Mouse (Mus musculus): ENCODE results near the gene Idi2. TPM values are rescaled to one million over a fixed set of nuclear protein-coding genes. Genes with fewer than 3 reads are reported as not detected.
"Not testable (repeated sequence)": the region's sequence is repeated elsewhere in the genome, so short reads cannot be mapped to it uniquely, and the experiment has no call there.

The Idi2 gene
- total RNA-seq (2021) = not detected
- long read RNA-seq, experiment 1 = 0 reads
- long read RNA-seq, experiment 2 = 0 reads

DNA sequence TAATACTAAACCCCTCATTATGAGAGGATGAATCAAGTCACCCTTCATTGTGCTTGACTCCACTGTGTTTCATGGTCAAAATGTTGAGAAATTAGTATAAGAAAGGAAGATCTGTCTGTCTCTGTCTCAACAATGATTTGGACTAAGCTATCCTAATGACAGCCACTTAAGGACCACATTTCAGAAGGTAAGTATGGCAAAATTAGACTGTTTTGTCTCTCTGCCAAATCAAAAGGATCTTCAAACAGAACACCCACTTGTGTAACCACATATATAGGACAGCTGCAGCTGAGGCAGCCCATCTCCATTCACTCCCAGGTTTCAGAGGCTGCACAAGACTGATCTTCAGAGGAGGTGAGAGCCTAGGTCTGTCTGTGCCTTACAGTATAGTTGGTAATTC, at the start of gene Idi2:
TSS of gene Idi2 (plus strand) at position 301 of the 400 bp plus-strand sequence.
- DNase-seq; H3K27ac ChIP-seq; H3K4me3 ChIP-seq; intact Hi-C loops (cut with DNase I): not testable (repeated sequence)

DNA sequence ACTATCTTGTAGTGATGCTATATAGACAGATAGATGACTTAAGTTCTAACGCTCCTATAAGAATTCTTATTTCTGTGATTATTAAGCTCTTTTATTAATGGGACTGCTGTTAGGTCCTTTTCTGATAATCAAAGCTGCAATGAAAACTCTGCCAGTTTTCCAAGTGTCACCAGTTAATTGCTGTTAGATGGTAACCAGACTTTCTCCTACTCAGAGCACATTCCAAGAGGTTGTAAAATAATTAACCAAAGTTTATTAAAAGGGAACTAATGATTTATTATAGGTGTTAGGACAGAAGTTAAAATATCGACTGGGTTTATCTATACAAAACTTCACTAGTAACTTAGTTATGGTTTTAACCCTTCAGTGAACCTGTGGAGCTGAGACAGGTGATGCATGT, 46.7 kb upstream of the Idi2 start:
- intact Hi-C loops (cut with DNase I); H3K27ac ChIP-seq; DNase-seq; H3K4me3 ChIP-seq: not testable (repeated sequence)

DNA sequence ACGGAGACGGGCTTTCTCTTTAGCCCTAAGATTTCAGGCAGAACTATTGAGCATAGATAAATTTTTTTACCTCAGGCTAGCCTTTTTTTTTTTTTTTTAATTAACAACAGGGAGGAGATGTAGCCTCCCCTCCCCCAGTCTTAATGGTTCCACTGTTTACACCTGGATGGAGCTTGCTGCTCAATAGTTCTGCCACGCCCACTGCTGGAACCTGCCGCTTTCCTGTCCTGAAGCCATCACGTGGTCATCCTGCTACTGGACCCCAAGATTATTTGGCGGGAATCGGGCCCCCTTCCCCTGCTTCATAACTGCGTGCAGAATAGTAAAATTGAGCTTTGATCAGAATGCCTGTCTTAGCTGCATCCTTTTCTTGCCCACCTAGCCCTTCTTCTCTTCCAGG, 38.8 kb upstream of the Idi2 start:
- DNase-seq; H3K4me3 ChIP-seq; intact Hi-C loops (cut with DNase I); H3K27ac ChIP-seq: not testable (repeated sequence)

DNA sequence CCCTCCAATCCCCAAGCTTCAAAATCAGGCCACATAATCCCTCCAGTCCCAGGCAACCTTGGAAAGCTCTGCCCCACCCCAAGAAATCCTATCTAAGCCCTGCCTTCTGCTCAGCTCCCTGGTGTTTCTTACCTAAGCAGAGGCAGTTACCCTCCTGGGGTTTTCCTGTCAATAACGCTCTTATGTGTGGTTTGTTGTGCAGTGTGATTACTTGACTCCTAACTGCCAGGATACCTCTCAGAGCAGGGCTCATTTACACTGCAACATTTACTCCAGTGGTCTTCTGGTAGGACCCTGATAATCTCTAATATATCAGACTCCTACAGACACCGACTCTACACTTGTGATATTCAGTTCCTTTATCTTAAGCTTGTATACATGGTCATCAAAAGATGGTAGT, 19.2 kb upstream of the Idi2 start:
- intact Hi-C loops (cut with DNase I) = no loop called here
- Histone ChIP-seq H3K4me3 (no peak overlapping the region), H3K27ac (no peak overlapping the region)
- TF ChIP-seq CTCF (IDR thresholded peaks at IDR 0.05) = no peak
- no peak for DNase-seq

DNA sequence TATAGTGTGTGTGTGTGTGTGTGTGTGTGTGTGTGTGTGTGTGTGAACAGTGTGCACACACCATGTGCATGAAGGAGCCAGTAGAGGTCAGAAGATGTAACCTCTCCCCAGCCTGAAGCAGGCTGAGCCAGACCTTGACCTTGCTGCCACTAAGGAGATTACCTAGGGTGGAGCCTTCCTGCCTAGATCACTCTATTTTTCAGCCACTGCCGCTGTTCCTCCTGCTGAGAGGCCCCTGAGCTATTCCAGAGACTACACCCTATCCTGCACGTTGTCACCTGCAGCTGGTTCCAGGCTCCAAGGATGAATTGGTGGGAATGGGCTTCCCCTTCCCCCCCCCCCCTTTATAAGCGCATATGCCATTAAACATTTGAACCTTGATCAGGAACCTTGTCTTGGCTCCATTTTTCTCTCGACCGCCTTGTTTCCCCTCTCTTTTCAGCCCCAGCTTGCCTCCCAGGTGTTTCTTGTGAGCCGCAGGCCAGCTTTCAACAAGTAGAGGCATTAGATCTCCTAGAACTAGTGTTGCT, 15.0 kb upstream of the Idi2 start:
- intact Hi-C loops (cut with DNase I); H3K4me3 ChIP-seq; DNase-seq; H3K27ac ChIP-seq: not testable (repeated sequence)

DNA sequence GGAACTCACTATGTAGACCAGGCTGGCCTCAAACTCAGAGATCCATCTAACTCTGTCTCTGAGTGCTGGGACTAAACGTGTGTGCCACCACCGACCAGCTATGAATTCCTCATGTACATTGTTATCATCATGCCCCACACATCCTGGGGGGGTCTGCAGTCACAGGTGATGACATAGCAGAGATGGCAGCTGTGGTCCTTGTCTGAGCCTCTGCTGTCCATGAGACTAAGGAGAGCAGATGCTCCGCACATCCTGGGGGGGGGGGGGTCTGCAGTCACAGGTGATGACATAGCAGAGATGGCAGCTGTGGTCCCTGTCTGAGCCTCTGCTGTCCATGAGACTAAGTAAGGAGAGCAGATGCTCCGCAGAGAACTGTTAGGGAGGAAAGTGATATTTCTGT, 11.6 kb upstream of the Idi2 start:
- H3K27ac ChIP-seq; intact Hi-C loops (cut with DNase I); DNase-seq; H3K4me3 ChIP-seq: not testable (repeated sequence)

GRCm38 (mm10) chr13:8941701-8942100, 11.0 kb upstream of the Idi2 start:
- H3K27ac ChIP-seq; H3K4me3 ChIP-seq; intact Hi-C loops (cut with DNase I); DNase-seq: not testable (repeated sequence)

DNA sequence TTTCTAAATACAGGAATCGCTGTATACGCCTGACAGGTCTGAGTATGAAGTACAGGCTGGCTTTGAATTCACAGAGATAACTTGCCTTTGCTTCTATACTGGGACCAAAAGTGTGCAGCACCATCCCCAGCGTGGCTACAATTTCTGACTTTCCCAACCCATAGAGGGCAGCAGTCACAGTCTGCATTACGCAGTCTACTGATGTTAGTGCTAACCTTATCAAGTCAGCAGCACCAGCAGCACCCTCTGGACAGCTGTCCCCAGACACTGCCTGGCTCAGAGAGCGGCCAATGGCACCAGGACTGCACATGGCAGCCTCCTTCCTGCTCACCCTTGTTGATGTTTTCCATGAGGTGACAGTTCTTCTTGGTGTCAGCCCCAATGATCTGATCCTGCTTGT, 8.8 kb upstream of the Idi2 start:
- H3K4me3 ChIP-seq; intact Hi-C loops (cut with DNase I); DNase-seq: not testable (repeated sequence)

GRCm38 (mm10) chr13:8948131-8948530, 4.5 kb upstream of the Idi2 start, which contains the start of gene Gm9745:
TSS of gene Gm9745 (minus strand) at chr13:8948231.
- H3K4me3 ChIP-seq; H3K27ac ChIP-seq; DNase-seq; intact Hi-C loops (cut with DNase I): not testable (repeated sequence)

More for the DNA sequence above, 8.8 kb upstream of the Idi2 start:
- not testable (repeated sequence) for H3K27ac ChIP-seq

DNA sequence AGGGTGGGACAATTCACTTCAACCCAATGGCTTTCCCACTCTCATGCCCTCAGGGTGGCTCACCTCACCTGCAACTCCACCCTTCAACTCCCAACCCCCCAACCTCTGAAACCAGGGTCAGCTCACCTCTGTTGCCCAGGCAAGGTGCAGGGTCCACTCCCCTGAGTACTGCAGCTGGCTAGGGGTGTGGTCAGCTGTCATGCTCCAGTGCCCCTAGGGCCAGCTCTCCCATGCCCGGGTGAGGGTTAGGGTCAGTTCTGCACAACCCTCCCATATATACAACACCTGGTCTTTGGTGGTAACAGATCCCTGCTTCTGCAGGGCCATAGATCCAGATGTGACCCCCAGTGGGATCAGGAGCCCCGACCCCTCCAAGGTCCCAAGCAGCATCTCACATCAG, 2.5 kb downstream of the Idi2 start:
- DNase-seq; intact Hi-C loops (cut with DNase I); H3K27ac ChIP-seq; H3K4me3 ChIP-seq: not testable (repeated sequence)

- DNase-seq; intact Hi-C loops (cut with DNase I); H3K27ac ChIP-seq; H3K4me3 ChIP-seq: not testable (repeated sequence)
These were observed 4.2 kb downstream of the Idi2 start for GRCm38 (mm10) chr13:8956873-8957272.

GRCm38 (mm10) chr13:8959058-8959457, 6.4 kb downstream of the Idi2 start:
- H3K27ac ChIP-seq; DNase-seq; intact Hi-C loops (cut with DNase I); H3K4me3 ChIP-seq: not testable (repeated sequence)

DNA sequence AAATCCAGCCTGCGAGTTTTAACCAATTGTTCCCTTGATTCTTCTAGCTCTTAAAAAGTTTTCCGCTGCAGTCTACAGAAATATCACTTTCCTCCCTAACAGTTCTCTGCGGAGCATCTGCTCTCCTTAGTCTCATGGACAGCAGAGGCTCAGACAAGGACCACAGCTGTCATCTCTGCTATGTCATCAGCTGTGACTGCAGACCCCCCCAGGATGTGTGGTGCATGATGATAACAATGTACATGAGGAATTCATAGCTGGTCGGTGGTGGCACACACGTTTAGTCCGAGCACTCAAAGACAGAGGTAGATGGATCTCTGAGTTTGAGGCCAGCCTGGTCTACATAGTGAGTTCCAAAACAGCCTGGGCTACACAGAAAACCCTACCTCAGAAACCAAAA, 6.9 kb downstream of the Idi2 start:
- H3K4me3 ChIP-seq; DNase-seq; intact Hi-C loops (cut with DNase I); H3K27ac ChIP-seq: not testable (repeated sequence)

- H3K4me3 ChIP-seq; H3K27ac ChIP-seq; DNase-seq; intact Hi-C loops (cut with DNase I): not testable (repeated sequence)
These were observed 8.6 kb downstream of the Idi2 start for GRCm38 (mm10) chr13:8961128-8961888.

DNA sequence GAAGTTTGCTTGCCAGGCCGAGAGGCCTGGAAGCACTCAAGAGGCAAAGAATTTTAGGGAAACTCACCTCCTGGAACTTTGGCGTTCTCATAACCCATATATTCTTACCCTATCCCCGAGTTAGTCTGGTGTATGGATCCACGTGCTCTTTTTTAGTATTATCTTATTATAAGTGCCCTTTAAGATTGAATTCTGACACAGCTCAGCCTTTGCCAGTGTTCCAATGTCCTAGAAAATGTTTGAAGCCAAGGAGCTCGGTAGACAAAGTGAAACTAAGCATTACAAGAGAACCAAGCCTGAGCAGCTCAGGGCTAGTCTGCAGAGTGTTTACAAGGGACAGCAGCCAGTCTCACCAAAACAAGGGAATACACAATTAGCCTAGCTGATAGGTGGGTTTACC, 9.6 kb downstream of the Idi2 start:
- Histone ChIP-seq H3K4me3 (peak overlapping the region; percentile 38), H3K27ac (peak overlapping the region; percentile 48)
- intact Hi-C loops (cut with DNase I); DNase-seq: not testable (repeated sequence)
